Mouse (Mus musculus) 3134 (cell line): ENCODE measurements around the gene Coa4.

Experiments
- DNase-seq: peaks from one replicate; pipeline ENCODE4 v3.0.0-alpha.2; 2011; ENCODE audit warnings: low spot score; ENCODE audit not compliant: insufficient read length; ENCODE audit errors: extremely low read depth

Gene Coa4

GRCm38 (mm10) chr7:100503076-100503475 is 33.8 kb upstream of the Coa4 start:
- no peak for DNase-seq

- no peak for DNase-seq
Observed at GRCm38 (mm10) chr7:100504740-100505487, 32.0 kb upstream of the Coa4 start.

GRCm38 (mm10) chr7:100506494-100506893 is 30.4 kb upstream of the Coa4 start:
- no peak for DNase-seq

GRCm38 (mm10) chr7:100508670-100509069 is 28.2 kb upstream of the Coa4 start:
- DNase-seq = no peak

- DNase-seq = no peak
Observed at GRCm38 (mm10) chr7:100511602-100512001, 25.3 kb upstream of the Coa4 start.

- DNase-seq = no peak
Observed at GRCm38 (mm10) chr7:100514573-100514972, 22.3 kb upstream of the Coa4 start, which contains the start of gene Dnajb13. Gene Dnajb13, minus strand, starts transcription at chr7:100514960.

GRCm38 (mm10) chr7:100520204-100520603 is 16.7 kb upstream of the Coa4 start:
- no peak for DNase-seq

GRCm38 (mm10) chr7:100520663-100521285 is 16.1 kb upstream of the Coa4 start:
- DNase-seq = peak; percentile 57

GRCm38 (mm10) chr7:100522222-100522621 is 14.6 kb upstream of the Coa4 start:
- no peak for DNase-seq

- DNase-seq = no peak
Observed at GRCm38 (mm10) chr7:100524669-100525068, 12.2 kb upstream of the Coa4 start.

GRCm38 (mm10) chr7:100530766-100531165 is 6.1 kb upstream of the Coa4 start:
- no peak for DNase-seq

GRCm38 (mm10) chr7:100533503-100533902 is 3.4 kb upstream of the Coa4 start:
- DNase-seq = no peak

- no peak for DNase-seq
Observed at GRCm38 (mm10) chr7:100534216-100534615, 2.7 kb upstream of the Coa4 start.

GRCm38 (mm10) chr7:100535831-100536230 is 1.0 kb upstream of the Coa4 start:
- no peak for DNase-seq

- no peak for DNase-seq
Observed at GRCm38 (mm10) chr7:100537519-100537902, 640 bp downstream of the Coa4 start.

- no peak for DNase-seq
Observed at GRCm38 (mm10) chr7:100539516-100539915, 2.6 kb downstream of the Coa4 start.

GRCm38 (mm10) chr7:100544437-100544836 is 7.6 kb downstream of the Coa4 start:
- no peak for DNase-seq

GRCm38 (mm10) chr7:100547631-100548030 is 10.8 kb downstream of the Coa4 start:
- DNase-seq = no peak

- no peak for DNase-seq
Observed at GRCm38 (mm10) chr7:100549796-100550195, 12.9 kb downstream of the Coa4 start.

- no peak for DNase-seq
Observed at GRCm38 (mm10) chr7:100550338-100551007, 13.6 kb downstream of the Coa4 start.

GRCm38 (mm10) chr7:100554939-100555338 is 18.1 kb downstream of the Coa4 start:
- DNase-seq = no peak
